Mouse (Mus musculus) neutrophil, adult 65 days (primary cell): Measurements from ENCODE around the gene Coq4. TPM values are rescaled to one million over a fixed set of nuclear protein-coding genes. Genes with fewer than 3 reads are reported as not detected.

ENCODE experiments used
- total RNA-seq: library from RNA; stranded (reverse); gene quantifications from 2 replicates; pipeline ENCODE4 v1.2.4, GENCODE M21; 2023

Coq4 gene
- 16.8 and 35.4 TPM in 2 replicates for total RNA-seq

GRCm38 (mm10) chr2:29787104-29787917 is at the start of gene Coq4:
Gene Coq4, plus strand, starts transcription at chr2:29787493.

GRCm38 (mm10) chr2:29751497-29751896 is 35.8 kb upstream of the Coq4 start, which contains the start of gene Gm13420:
Gene Gm13420, minus strand, starts transcription at chr2:29751685.

GRCm38 (mm10) chr2:29787937-29788681 is 816 bp downstream of the Coq4 start, which contains the start of gene Trub2:
Gene Trub2, minus strand, starts transcription at chr2:29788502.

GRCm38 (mm10) chr2:29802075-29802826 is 15.0 kb downstream of the Coq4 start, which contains the start of gene Slc27a4:
Gene Slc27a4, plus strand, starts transcription at chr2:29802634.

GRCm38 (mm10) chr2:29820025-29820817 is 32.9 kb downstream of the Coq4 start, which contains the start of gene Urm1:
Gene Urm1, plus strand, starts transcription at chr2:29820075.

Other genes with a start within 250 kb of the Coq4 start
- 45.7 and 72.1 TPM in 2 replicates for gene Rapgef1, start 167.8 kb upstream of the Coq4 start, total RNA-seq
- gene Gm13420, start 35.8 kb upstream of the Coq4 start, total RNA-seq = not detected in 2 replicates
- gene Gm13547, start 28.2 kb upstream of the Coq4 start, total RNA-seq = 1.1 TPM in 1 of 2 replicates, not detected in the other
- gene Trub2, start 1.0 kb downstream of the Coq4 start, total RNA-seq = 59.7 and 78.9 TPM in 2 replicates
- gene Slc27a4, start 15.1 kb downstream of the Coq4 start, total RNA-seq = 172 and 238 TPM in 2 replicates
- gene Urm1, start 32.6 kb downstream of the Coq4 start, total RNA-seq = 28.1 and 34.0 TPM in 2 replicates
- 3.8 and 4.0 TPM in 2 replicates for gene Cercam, start 81.7 kb downstream of the Coq4 start, total RNA-seq
- gene Odf2, start 101.7 kb downstream of the Coq4 start, total RNA-seq = 88.1 and 137 TPM in 2 replicates
- gene Gle1, start 147.9 kb downstream of the Coq4 start, total RNA-seq = 43.2 and 46.6 TPM in 2 replicates
- 193 and 270 TPM in 2 replicates for gene Sptan1, start 178.1 kb downstream of the Coq4 start, total RNA-seq